Mouse (Mus musculus) limb, embryonic 11.5 days (tissue): ENCODE measurements at regions not wholly inside any gene's neighbourhood (a gene's known extent, or its start where the extent isn't known, plus 50 kb on each side); places are given as distances from the start of the nearest gene placed in this dataset.

Experiments
- ATAC-seq: fragments of 200-750 bp; cut with Nextera tagmentation; 2 replicates; pipeline ENCODE4 v1.8.0; 2017; ENCODE audit warnings: low read depth; ENCODE audit not compliant: insufficient number of reproducible peaks, low FRiP score, low TSS enrichment
- DNase-seq: peaks from one replicate; pipeline ENCODE4 v3.0.0-alpha.2; 2015; ENCODE audit warnings: low spot score
- H3K27ac ChIP-seq: fragments of 300-500 bp; sonication (generic); replicated peaks from 2 replicates; pipeline ENCODE4 v1.5.1; 2014; ENCODE audit warnings: low read depth, mild to moderate bottlenecking, low read length
- H3K27me3 ChIP-seq: fragments of 300-500 bp; sonication (generic); 2 replicates; pipeline ENCODE4 v1.6.1; 2014; ENCODE audit warnings: mild to moderate bottlenecking, low read length, mixed read lengths; ENCODE audit not compliant: control insufficient read depth, insufficient read depth
- H3K36me3 ChIP-seq: fragments of 300-500 bp; sonication (generic); 2 replicates; pipeline ENCODE4 v1.6.1; 2014; ENCODE audit warnings: mild to moderate bottlenecking, low read length, moderate library complexity, mixed read lengths; ENCODE audit not compliant: control insufficient read depth, insufficient read depth
- H3K4me1 ChIP-seq: fragments of 300-500 bp; sonication (generic); 2 replicates; pipeline ENCODE4 v1.6.1; 2014; ENCODE audit warnings: low read length, mixed read lengths; ENCODE audit not compliant: control insufficient read depth, insufficient read depth
- H3K4me2 ChIP-seq: fragments of 300-500 bp; sonication (generic); 2 replicates; pipeline ENCODE4 v1.6.1; 2014; ENCODE audit warnings: low read depth, mild to moderate bottlenecking, moderate library complexity; ENCODE audit not compliant: severe bottlenecking
- H3K4me3 ChIP-seq: fragments of 300-500 bp; sonication (generic); 2 replicates; pipeline ENCODE4 v1.5.1; 2014; ENCODE audit warnings: low read depth, low read length
- H3K9ac ChIP-seq: fragments of 300-500 bp; sonication (generic); 2 replicates; pipeline ENCODE4 v1.6.1; 2014; ENCODE audit warnings: mild to moderate bottlenecking, low read length
- H3K9me3 ChIP-seq: fragments of 300-500 bp; sonication (generic); 2 replicates; pipeline ENCODE4 v1.6.1; 2016; ENCODE audit warnings: low read length; ENCODE audit not compliant: control insufficient read depth
- WGBS: fragments of 180-500 bp; shearing (Covaris S2); extraction: QIAGEN DNeasy Blood & Tissue Kit; methylation state at CpG from one replicate; pipeline ENCODE4 v1.1.7; 2014; 5-methylcytosine and 5-hydroxymethylcytosine counted together

GRCm38 (mm10) chr2:160210507-160210906 is 123.5 kb downstream of the Gm826 start:
- 73% methylated on average over 3 of the region's 3 CpGs for WGBS
- ATAC-seq, result no peak
- no peak for DNase-seq

GRCm38 (mm10) chr2:160209589-160210264 is 124.2 kb downstream of the Gm826 start:
- ATAC-seq (no peak), DNase-seq (peak; percentile 25)
- Histone ChIP-seq H3K4me1 (0 out of 2 replicates have a peak, but pooled peaks cover 3% of the 10 kb centered on the region), H3K4me2 (no peak overlapping the region), H3K9ac (no peak overlapping the region), H3K27ac (no peak overlapping the region), H3K4me3 (no peak overlapping the region), H3K9me3 (no peaks in the 10 kb centered on the region), H3K36me3 (no peaks in the 10 kb centered on the region), H3K27me3 (no peaks in the 10 kb centered on the region)
- WGBS, result 73% methylated on average over 12 of the region's 12 CpGs

More at GRCm38 (mm10) chr2:160210507-160210906, 123.5 kb downstream of the Gm826 start:
- Histone ChIP-seq H3K4me3 (no peak overlapping the region), H3K27ac (no peak overlapping the region), H3K36me3 (no peaks in the 10 kb centered on the region), H3K9ac (no peak overlapping the region), H3K9me3 (no peaks in the 10 kb centered on the region), H3K27me3 (no peaks in the 10 kb centered on the region), H3K4me2 (no peak overlapping the region), H3K4me1 (0 out of 2 replicates have a peak, but pooled peaks cover 3% of the 10 kb centered on the region)

GRCm38 (mm10) chr2:160208295-160208694 is 125.7 kb downstream of the Gm826 start:
- H3K27ac ChIP-seq, result no peak overlapping the region
- 0 out of 2 replicates have a peak, but pooled peaks cover 3% of the 10 kb centered on the region for H3K4me1 ChIP-seq
- ATAC-seq (no peak), DNase-seq (no peak)
- no peak overlapping the region for H3K4me2 ChIP-seq
- WGBS, result 70% methylated on average over 3 of the region's 3 CpGs
- no peak overlapping the region for H3K4me3 ChIP-seq
- H3K36me3 ChIP-seq, result no peaks in the 10 kb centered on the region
- H3K9me3 ChIP-seq, result no peaks in the 10 kb centered on the region
- H3K27me3 ChIP-seq, result no peaks in the 10 kb centered on the region
- H3K9ac ChIP-seq, result no peak overlapping the region

GRCm38 (mm10) chr2:160207226-160207625 is 126.7 kb downstream of the Gm826 start:
- Histone ChIP-seq H3K27ac (no peak overlapping the region), H3K4me2 (no peak overlapping the region), H3K9ac (no peak overlapping the region), H3K27me3 (no peaks in the 10 kb centered on the region), H3K36me3 (no peaks in the 10 kb centered on the region), H3K9me3 (no peaks in the 10 kb centered on the region), H3K4me3 (no peak overlapping the region), H3K4me1 (0 out of 2 replicates have a peak, but pooled peaks cover 3% of the 10 kb centered on the region)
- DNase-seq (no peak), ATAC-seq (no peak)
- WGBS, result 36% methylated on average over 4 of the region's 4 CpGs

GRCm38 (mm10) chr2:160192661-160193060 is 141.3 kb downstream of the Gm826 start:
- no peak for DNase-seq
- Histone ChIP-seq H3K9ac (no peak overlapping the region), H3K36me3 (no peaks in the 10 kb centered on the region), H3K27ac (no peak overlapping the region), H3K4me3 (no peak overlapping the region), H3K9me3 (no peaks in the 10 kb centered on the region), H3K27me3 (no peaks in the 10 kb centered on the region), H3K4me2 (no peak overlapping the region), H3K4me1 (no peaks in the 10 kb centered on the region)
- ATAC-seq, result no peak
- 74% methylated on average over 4 of the region's 4 CpGs for WGBS

GRCm38 (mm10) chr2:160186106-160186505 is 147.9 kb downstream of the Gm826 start:
- DNase-seq (no peak), ATAC-seq (no peak)
- Histone ChIP-seq H3K36me3 (no peaks in the 10 kb centered on the region), H3K27me3 (no peaks in the 10 kb centered on the region), H3K4me2 (no peak overlapping the region), H3K4me1 (no peaks in the 10 kb centered on the region), H3K4me3 (no peak overlapping the region), H3K9me3 (no peaks in the 10 kb centered on the region), H3K9ac (no peak overlapping the region), H3K27ac (no peak overlapping the region)
- 83% methylated on average over 5 of the region's 5 CpGs for WGBS

- H3K27ac ChIP-seq, result no peak overlapping the region
- no peak overlapping the region for H3K4me2 ChIP-seq
- no peaks in the 10 kb centered on the region for H3K27me3 ChIP-seq
- ATAC-seq, result no peak
- no peak for DNase-seq
- no peak overlapping the region for H3K9ac ChIP-seq
- 73% methylated on average over 9 of the region's 9 CpGs for WGBS
- no peaks in the 10 kb centered on the region for H3K4me1 ChIP-seq
- H3K9me3 ChIP-seq, result no peaks in the 10 kb centered on the region
- no peak overlapping the region for H3K4me3 ChIP-seq
- H3K36me3 ChIP-seq, result no peaks in the 10 kb centered on the region
Observed at GRCm38 (mm10) chr2:160170975-160171515, 162.9 kb downstream of the Gm826 start.

- WGBS, result 87% methylated on average over 13 of the region's 13 CpGs
- H3K9ac ChIP-seq, result no peak overlapping the region
- H3K36me3 ChIP-seq, result no peaks in the 10 kb centered on the region
- H3K4me1 ChIP-seq, result no peaks in the 10 kb centered on the region
- DNase-seq, result no peak
- no peaks in the 10 kb centered on the region for H3K9me3 ChIP-seq
- no peak overlapping the region for H3K4me3 ChIP-seq
- no peak overlapping the region for H3K4me2 ChIP-seq
- no peak overlapping the region for H3K27ac ChIP-seq
- H3K27me3 ChIP-seq, result no peaks in the 10 kb centered on the region
- ATAC-seq, result no peak
Observed at GRCm38 (mm10) chr2:160158599-160159261, 175.2 kb downstream of the Gm826 start.
